Mouse (Mus musculus) frontal cortex, postnatal 36 days (tissue): ENCODE data around the gene Elmo1.

Source experiments
- DNase-seq, 2 experiments: peaks; one replicate each; pipeline ENCODE4 v3.0.0; 2022; ENCODE audit warnings: low spot score in 2 of 2

Elmo1 gene

GRCm38 (mm10) chr13:20386462-20387141 is 296.2 kb downstream of the Elmo1 start:
- no peak for DNase-seq

DNA sequence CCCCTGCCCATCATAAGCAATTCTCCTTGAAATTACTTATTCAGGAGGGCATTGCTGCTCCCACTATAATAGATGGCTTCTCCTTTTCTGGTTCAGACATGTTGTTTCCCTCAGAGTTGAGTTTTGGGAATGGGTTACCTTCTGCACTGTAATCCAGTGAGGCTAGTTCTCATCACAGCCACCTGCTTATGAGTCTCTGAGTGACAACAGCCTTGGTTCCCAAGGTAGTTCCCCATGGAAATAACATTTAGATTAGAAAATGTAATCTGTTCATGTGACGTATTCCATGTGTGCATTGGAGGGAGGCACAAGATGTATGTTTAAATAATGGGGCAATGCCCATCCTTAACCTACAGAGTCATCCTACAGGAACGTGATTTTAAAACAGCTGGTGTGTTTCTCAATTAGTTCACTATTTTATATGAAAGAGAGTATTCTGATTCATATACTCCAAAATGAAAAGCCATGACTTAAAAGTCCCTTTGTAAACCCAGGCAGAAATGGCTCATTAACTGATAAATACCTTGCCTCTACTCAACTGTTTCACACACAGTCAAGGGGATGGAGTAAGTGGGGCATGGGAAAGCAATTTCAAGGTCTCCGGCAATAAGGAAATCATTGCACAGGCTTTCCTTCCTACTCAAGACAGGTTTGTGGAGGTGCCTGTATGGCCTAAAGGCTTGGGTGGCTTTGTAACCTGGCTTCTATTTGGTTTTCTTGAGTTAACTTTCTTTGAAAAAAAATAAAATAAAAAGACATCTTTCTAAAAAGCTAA is 302.6 kb downstream of the Elmo1 start:
- DNase-seq, result no peak

- DNase-seq, result peak; percentile 30 to 72
Observed at GRCm38 (mm10) chr13:20397744-20398143, 307.3 kb downstream of the Elmo1 start.

DNA sequence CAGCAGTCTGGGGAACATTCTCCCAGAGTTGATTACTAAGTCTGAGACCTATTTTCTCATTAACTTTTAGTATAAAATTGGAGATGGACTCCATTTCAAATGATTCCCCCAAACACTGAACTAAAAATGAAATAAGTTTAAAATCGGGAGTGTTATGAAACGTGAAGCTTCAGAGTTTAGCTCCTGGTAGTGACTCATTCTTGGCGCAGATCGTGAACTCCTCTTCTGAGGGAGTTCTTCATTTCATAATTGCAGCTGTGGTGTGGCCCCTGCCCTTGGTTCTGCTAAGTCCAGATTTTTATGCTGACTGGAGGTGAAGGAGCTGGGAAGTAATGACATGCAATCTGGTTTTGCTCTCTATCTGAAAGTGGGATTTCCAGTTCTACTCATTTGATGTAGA is 307.9 kb downstream of the Elmo1 start:
- peak; percentile 28 to 55 for DNase-seq

DNA sequence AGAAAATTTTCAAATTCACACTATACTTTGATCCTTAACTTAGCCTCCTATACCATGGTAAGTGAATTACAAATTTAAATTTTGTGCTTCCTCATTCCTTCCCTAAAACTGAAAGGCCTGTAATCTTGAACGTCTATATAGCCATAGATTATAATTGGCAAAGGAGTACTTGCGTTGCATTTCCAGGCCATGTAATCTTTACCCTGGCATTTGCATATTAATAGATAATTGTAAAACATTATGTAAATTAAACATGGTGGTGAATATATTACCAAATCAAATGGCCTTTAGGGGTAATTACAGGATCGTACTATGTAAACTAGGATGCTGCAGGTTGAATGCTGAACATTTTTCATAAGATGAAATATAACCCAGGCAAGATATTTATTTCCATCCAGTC is 314.1 kb downstream of the Elmo1 start:
- DNase-seq, result no peak

DNA sequence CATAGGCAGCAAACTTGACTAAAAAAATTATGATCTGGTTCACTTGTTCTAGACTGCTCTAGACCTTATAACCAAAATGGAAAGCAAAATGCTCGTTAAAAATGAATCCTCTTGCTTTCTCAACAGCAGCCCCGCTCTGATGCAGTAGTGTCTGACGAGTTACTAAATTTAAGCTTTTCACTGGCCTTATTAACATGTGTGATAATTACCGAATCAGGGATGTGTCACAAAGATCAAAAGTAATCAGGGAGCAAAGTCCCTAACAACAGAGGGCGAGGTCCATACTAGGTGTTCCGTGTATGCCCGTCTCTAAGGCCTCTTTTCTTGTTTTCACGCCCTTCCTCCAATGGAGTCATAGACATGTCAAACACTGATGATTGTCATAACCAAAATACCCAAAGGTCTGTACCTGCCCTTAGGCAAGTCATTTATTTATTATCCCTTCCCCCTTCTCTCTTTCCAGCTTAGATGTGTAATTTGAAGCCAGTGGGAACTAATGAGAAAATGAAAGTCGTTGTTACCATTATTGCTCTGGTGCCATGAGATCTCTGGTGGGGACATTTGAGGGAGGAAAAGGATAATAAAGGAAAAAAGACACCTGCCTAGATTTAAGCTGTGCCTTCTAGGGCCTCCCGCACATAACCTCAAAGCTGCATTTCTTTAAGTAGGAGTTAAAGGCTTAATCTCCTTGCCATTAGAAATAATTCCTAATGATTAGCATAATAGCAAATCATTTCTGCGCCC is 316.2 kb downstream of the Elmo1 start:
- DNase-seq, result no peak

GRCm38 (mm10) chr13:20410306-20411101 is 320.1 kb downstream of the Elmo1 start:
- DNase-seq, result no peak

- DNase-seq, result no peak
Observed at GRCm38 (mm10) chr13:20416691-20417660, 326.6 kb downstream of the Elmo1 start.

- DNase-seq, result peak in 1 of 2 experiments; percentile 52
Observed at GRCm38 (mm10) chr13:20430998-20431397, 340.6 kb downstream of the Elmo1 start.

DNA sequence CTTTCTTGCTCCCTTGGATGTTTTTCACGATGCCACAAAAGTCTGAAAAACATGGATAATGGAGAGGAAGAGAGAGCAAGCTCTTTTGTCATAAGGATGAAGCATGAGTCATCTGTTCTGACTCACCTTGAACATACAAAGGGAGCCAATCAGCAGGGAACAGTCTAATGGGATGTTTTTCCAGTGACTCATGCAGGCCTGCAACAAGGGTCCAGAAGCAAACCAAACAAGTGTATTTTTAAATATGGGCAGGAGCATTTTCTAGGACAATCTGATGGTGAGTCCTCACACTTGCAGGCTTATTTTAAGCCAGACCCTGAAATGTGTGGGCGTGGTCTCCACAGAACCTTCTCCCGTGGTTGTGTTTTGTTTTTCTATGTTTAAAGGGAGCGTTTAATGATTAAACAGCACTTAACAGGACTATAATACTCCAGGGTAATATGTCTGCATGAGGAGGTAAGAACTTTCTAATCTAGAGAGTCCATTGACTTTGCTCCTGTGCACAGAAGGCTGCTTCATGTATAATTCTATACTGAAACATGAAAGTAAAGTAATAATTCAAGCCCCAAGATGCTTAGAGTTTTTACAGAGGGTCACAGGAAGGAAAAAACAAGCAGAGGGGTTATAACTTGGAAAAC is 342.9 kb downstream of the Elmo1 start:
- peak; percentile 20 to 57 for DNase-seq

- DNase-seq, result no peak
Observed at GRCm38 (mm10) chr13:20434071-20434470, 343.7 kb downstream of the Elmo1 start.

GRCm38 (mm10) chr13:20439488-20439887 is 349.1 kb downstream of the Elmo1 start:
- no peak for DNase-seq

- no peak for DNase-seq
Observed at GRCm38 (mm10) chr13:20450831-20451353, 360.5 kb downstream of the Elmo1 start.

GRCm38 (mm10) chr13:20454357-20454756 is 364.0 kb downstream of the Elmo1 start:
- DNase-seq, result no peak

DNA sequence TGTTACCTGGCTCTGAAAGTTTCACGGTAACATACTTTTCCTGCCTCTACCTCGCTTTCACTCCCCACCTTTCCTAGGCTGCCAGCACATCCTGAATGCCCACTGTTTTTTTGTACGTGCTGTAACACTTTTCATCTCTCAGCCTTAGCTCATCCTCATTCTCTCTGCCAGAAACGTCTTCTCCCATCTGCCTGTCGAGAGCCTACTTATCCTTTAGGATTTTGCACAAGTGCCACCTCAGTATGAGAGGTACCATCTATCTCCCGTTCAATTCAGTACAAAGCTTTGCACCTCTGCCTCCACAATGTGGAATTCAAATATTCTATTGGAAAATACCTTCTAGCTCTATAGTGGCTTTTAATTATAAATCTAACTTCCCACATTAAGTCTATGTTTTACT is 369.7 kb downstream of the Elmo1 start:
- peak in 1 of 2 experiments; percentile 49 for DNase-seq

DNA sequence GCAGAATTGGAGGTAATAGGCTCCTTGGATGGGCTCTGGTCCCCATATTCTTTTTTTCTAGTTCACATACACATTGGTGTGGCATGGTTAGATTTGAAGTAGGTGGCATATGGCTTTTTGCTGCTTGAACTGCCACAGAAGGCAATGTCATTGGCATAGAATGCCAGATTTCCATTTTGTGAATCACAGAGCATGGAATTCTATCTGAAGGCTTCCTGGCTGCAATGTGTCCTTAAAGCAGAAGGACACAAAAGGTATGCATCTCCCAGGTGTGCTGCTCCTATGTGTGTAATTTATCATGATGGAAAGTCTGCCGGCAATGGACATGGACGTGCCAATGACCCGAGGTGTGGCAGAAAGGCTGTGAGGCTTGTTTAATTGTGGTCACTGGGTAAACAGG is 371.2 kb downstream of the Elmo1 start:
- DNase-seq, result no peak

DNA sequence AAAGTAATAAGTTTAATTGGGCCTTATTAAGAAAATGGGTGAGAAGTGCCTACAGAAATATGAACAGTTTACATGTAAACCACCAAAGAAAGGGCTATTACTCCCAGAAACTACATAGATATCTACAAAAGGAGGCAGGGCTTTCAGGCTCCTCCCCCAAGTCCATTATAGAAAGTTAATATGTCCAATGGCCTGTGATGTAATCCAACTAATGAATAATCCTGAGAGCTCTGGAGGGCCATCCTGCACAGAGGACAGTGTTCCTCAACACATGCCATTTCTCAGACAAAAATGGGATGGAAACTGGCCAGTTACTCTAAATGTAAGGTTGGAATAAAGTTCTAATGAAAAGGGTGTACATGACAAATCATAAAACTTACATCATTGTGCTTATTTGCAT is 373.8 kb downstream of the Elmo1 start:
- no peak for DNase-seq

DNA sequence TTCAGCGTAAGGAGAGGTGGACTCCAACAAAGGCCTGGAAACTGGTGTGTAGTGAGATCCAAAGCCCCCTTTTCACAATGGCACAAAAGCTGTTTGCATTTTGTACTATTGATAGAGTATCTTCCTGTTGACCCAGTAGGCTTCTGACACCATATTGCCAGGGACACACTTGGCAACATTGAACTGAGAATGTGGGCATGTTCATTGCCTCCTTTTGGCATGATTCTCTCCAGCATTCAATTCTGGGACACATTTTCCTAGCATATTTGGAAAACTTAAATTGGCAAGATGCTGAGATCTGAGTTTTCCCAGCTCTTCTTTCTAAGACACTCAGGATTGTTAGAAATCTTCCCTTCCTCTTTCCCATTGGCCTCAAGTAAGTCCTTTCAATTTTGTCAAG is 377.0 kb downstream of the Elmo1 start:
- DNase-seq, result no peak

DNA sequence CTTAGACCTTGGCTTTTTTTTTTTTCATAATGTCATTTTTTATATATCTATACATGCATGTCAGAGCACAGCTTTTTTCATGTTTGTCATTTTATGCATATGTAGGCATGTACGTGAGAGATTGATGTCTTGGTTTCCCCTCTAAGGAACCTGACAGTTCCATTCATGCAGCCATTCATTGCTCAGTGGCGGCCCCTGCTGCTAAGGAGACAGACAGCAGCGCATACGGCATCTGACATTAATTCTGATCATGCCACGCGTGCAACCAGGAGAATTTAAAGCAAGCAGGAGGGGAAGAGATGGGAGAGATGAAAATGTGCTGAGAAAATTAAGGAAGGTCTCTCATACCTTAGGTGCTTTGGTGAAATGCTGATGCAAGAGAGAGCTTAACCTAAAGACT is 381.3 kb downstream of the Elmo1 start:
- DNase-seq, result peak; percentile 82 to 92

DNA sequence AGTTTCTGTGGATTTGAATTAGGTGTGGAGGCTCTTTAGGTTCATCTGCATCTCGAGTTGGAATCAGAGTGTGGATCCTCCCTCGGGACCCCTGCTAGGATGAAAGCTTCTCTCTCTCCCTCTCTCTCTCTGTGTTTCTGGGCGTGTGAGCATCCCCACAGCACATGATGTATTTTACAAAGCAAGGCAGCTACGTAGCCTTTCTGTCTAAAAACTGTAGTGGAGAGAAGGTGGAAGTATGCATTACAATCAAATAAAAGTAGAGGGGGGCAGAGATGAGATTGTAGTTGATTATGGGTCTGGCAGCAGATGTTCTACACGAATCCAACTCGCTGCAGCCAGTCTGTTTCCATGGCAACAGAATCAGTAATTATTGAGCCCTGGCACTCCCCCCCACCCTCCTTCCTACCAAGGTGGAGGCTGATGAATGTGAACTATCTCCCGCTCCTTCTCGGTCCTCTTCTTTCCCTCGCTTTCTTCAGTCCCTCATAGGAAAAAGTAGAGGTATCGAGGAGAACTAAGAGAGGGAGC is 382.0 kb downstream of the Elmo1 start:
- peak; percentile 60 to 61 for DNase-seq
